ENCODE assay signal across 8 mouse cellular contexts in the genomic region with DNA sequence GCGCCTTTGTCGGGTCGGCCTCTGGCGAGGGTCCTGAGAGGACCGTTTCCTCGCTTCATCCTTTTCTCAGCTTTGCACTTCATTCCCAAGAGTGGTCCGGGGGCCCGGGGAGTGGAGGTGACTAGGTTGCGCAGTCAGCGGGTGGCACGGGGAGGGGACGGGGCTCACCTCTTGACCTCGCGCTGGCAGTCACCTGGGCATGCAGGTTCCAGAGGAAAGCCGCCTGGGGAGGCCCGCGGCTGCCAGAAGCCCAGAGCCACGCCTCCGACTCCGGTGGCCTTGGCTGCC. TPM values are rescaled to one million over a fixed set of nuclear protein-coding genes. Genes with fewer than 3 reads are reported as not detected.
DNase-seq lines count a peak whose midpoint lies in the region; ATAC-seq and TF ChIP-seq lines count a peak whose summit lies in the region.
"Not testable (repeated sequence)": the region's sequence is repeated elsewhere in the genome, so short reads cannot be mapped to it uniquely, and the experiment has no call there.
"Had no signal": no experiment of that assay in that cellular context is flagged by ENCODE, and none has a peak within 500 bp of the region (broad histone marks: within the 10 kb centered on the region; RNA-seq: fewer than 3 reads in every experiment).

No protein-coding gene starts in this region.

- H3K9ac ChIP-seq in embryonic facial prominence, embryonic 14.5 days (ENCODE audit: low read depth, low read length), result peak overlapping the region; percentile 54; the same call in 1 of the 2 replicates
- peak overlapping the region; percentile 65 for H3K9ac ChIP-seq in heart, embryonic 12.5 days
- H3K9ac ChIP-seq in intestine, embryonic 16.5 days (ENCODE audit: low read depth, low read length); lung, postnatal 0 days (replicated peaks; ENCODE audit: low read depth): not testable (repeated sequence)

- not testable (repeated sequence) for DNase-seq in embryonic facial prominence, embryonic 14.5 days (ENCODE audit: low spot score)
- DNase-seq in limb, embryonic 10.5 days (ENCODE audit: low spot score), result peak; percentile 54
- DNase-seq in lung, postnatal 0 days (ENCODE audit: low spot score), result peak; percentile 3
- DNase-seq in retina, postnatal 1 day, result peak; percentile 22

- peak overlapping the region; percentile 37; the same call in 1 of the 2 replicates for H3K27ac ChIP-seq in brown adipose tissue, adult 24 weeks (replicated peaks; ENCODE audit: low read depth, low read length)
- not testable (repeated sequence) for H3K27ac ChIP-seq in embryonic facial prominence, embryonic 14.5 days (replicated peaks; ENCODE audit: low read depth, low read length); heart, embryonic 12.5 days (ENCODE audit: poor library complexity, severe bottlenecking); intestine, embryonic 16.5 days (ENCODE audit: low read length); lung, postnatal 0 days (ENCODE audit: low read length)
- H3K27ac ChIP-seq in limb, embryonic 10.5 days, result peak overlapping the region; percentile 62

- H3K4me3 ChIP-seq in brown adipose tissue, adult 24 weeks (ENCODE audit: insufficient read depth, low read depth, low read length), result peak overlapping the region; percentile 65
- peak overlapping the region; percentile 40 for H3K4me3 ChIP-seq in embryonic facial prominence, embryonic 14.5 days (ENCODE audit: low read depth, low read length)
- peak overlapping the region; percentile 64 for H3K4me3 ChIP-seq in heart, embryonic 12.5 days
- H3K4me3 ChIP-seq in intestine, embryonic 16.5 days (ENCODE audit: low read length), result peak overlapping the region; percentile 49
- peak overlapping the region; percentile 52 for H3K4me3 ChIP-seq in limb, embryonic 10.5 days
- peak overlapping the region; percentile 26 for H3K4me3 ChIP-seq in lung, postnatal 0 days (ENCODE audit: low read depth, low read length)

- WGBS in embryonic facial prominence, embryonic 14.5 days, result 0% methylated on average over 8 of the region's 20 CpGs
- WGBS in heart, embryonic 12.5 days, result under 1% methylated on average over 17 of the region's 20 CpGs
- 2% methylated on average over 17 of the region's 20 CpGs for WGBS in intestine, embryonic 16.5 days
- 0% methylated on average over 18 of the region's 20 CpGs for WGBS in limb, embryonic 10.5 days
- 1% methylated on average over 13 of the region's 20 CpGs for WGBS in lung, postnatal 0 days

- H3K36me3 ChIP-seq in embryonic facial prominence, embryonic 14.5 days (ENCODE audit: control insufficient read depth, insufficient read depth, low read length); heart, embryonic 12.5 days; intestine, embryonic 16.5 days (ENCODE audit: control insufficient read depth, insufficient read depth, low read length); limb, embryonic 10.5 days; lung, postnatal 0 days (ENCODE audit: insufficient read depth, low read length): not testable (repeated sequence)

- H3K4me1 ChIP-seq in brown adipose tissue, adult 24 weeks (ENCODE audit: control insufficient read depth, insufficient read depth, insufficient read length, low read length); embryonic facial prominence, embryonic 14.5 days (ENCODE audit: control insufficient read depth, insufficient read depth, low read length); heart, embryonic 12.5 days (replicated peaks); intestine, embryonic 16.5 days (ENCODE audit: control insufficient read depth, insufficient read depth, low read length); limb, embryonic 10.5 days; lung, postnatal 0 days (ENCODE audit: insufficient read depth, low read depth, low read length): not testable (repeated sequence)

- peak overlapping the region; percentile 68 for H3K4me2 ChIP-seq in embryonic facial prominence, embryonic 14.5 days (ENCODE audit: low read depth, low read length)
- H3K4me2 ChIP-seq in heart, embryonic 12.5 days, result peak overlapping the region; percentile 89
- H3K4me2 ChIP-seq in intestine, embryonic 16.5 days (ENCODE audit: low read depth, low read length), result peak overlapping the region; percentile 77
- H3K4me2 ChIP-seq in lung, postnatal 0 days (replicated peaks; ENCODE audit: low read depth, low read length), result peak overlapping the region; percentile 55

- TF ChIP-seq EP300 in lung, postnatal 0 days (IDR thresholded peaks at IDR 0.05), result not testable (repeated sequence)

- not testable (repeated sequence) for H3K9me3 ChIP-seq in embryonic facial prominence, embryonic 14.5 days (ENCODE audit: control insufficient read depth, low read length); heart, embryonic 12.5 days (replicated peaks); intestine, embryonic 16.5 days (ENCODE audit: control insufficient read depth, low read length); limb, embryonic 10.5 days (replicated peaks); lung, postnatal 0 days (ENCODE audit: low read length)

- ATAC-seq in embryonic facial prominence, embryonic 14.5 days (ENCODE audit: low read depth); heart, embryonic 12.5 days (ENCODE audit: insufficient number of reproducible peaks, low FRiP score); intestine, embryonic 16.5 days; lung, postnatal 0 days: not testable (repeated sequence)

- not testable (repeated sequence) for H3K27me3 ChIP-seq in embryonic facial prominence, embryonic 14.5 days (replicated peaks; ENCODE audit: control insufficient read depth, insufficient read depth, low read length); heart, embryonic 12.5 days (replicated peaks); intestine, embryonic 16.5 days (replicated peaks; ENCODE audit: control insufficient read depth, insufficient read depth, low read length); limb, embryonic 10.5 days (ENCODE audit: low read depth, poor library complexity, severe bottlenecking); lung, postnatal 0 days (replicated peaks; ENCODE audit: insufficient read depth, low read length)

- not testable (repeated sequence) for TF ChIP-seq CTCF in lung, postnatal 0 days (IDR thresholded peaks at IDR 0.05)

RNA-seq across cellular contexts. Expression of gene Gm2897, which starts 0.4 kb away (rescaled TPM):
- not detected in 2 replicates for polyA plus RNA-seq in brown adipose tissue, adult 24 weeks (2012; ENCODE audit: insufficient read depth, insufficient read length, missing spikeins)
- 1.6 and 1.7 TPM in 2 replicates for polyA plus RNA-seq in embryonic facial prominence, embryonic 14.5 days (2014; fragmentation: Nextera tagmentation; extraction: Ambion mirVana)
- 4.9 and 5.3 TPM in 2 replicates for polyA plus RNA-seq in heart, embryonic 12.5 days (2016; fragmentation: Nextera tagmentation; extraction: Ambion mirVana)
- polyA plus RNA-seq in intestine, embryonic 16.5 days (2015; fragmentation: Nextera tagmentation; extraction: Ambion mirVana), result 0.69 and 1.3 TPM in 2 replicates
- polyA plus RNA-seq in limb, embryonic 10.5 days (2016; fragmentation: Nextera tagmentation; extraction: Ambion mirVana), result 2.6 and 3.2 TPM in 2 replicates
- 0.84 and 1.0 TPM in 2 replicates for polyA plus RNA-seq in lung, postnatal 0 days (2015; fragmentation: Nextera tagmentation; extraction: Ambion mirVana)

RNA-seq across cellular contexts. Expression of gene Gm2888, which starts 19.7 kb away (rescaled TPM):
- not detected in 2 replicates for polyA plus RNA-seq in brown adipose tissue, adult 24 weeks (2012; ENCODE audit: insufficient read depth, insufficient read length, missing spikeins)
- polyA plus RNA-seq in embryonic facial prominence, embryonic 14.5 days (2014; fragmentation: Nextera tagmentation; extraction: Ambion mirVana), result not detected in 2 replicates
- polyA plus RNA-seq in heart, embryonic 12.5 days (2016; fragmentation: Nextera tagmentation; extraction: Ambion mirVana), result not detected in 2 replicates
- polyA plus RNA-seq in intestine, embryonic 16.5 days (2015; fragmentation: Nextera tagmentation; extraction: Ambion mirVana), result not detected in 2 replicates
- not detected in 2 replicates for polyA plus RNA-seq in limb, embryonic 10.5 days (2016; fragmentation: Nextera tagmentation; extraction: Ambion mirVana)
- polyA plus RNA-seq in lung, postnatal 0 days (2015; fragmentation: Nextera tagmentation; extraction: Ambion mirVana), result not detected in 2 replicates
- polyA plus RNA-seq: spleen, adult 2 months had no signal
